Mouse (Mus musculus) fat pad, adult 2 months (tissue): ENCODE measurements around the gene Cldn13.

Source experiments
- DNase-seq: peaks from one replicate; pipeline ENCODE4 v3.0.0-alpha.2; 2011; ENCODE audit warnings: low read depth, low spot score; ENCODE audit errors: extremely low read depth

The Cldn13 gene

GRCm38 (mm10) chr5:134896965-134897364 is 18.4 kb downstream of the Cldn13 start:
- no peak for DNase-seq

- DNase-seq = no peak
These were observed 20.0 kb downstream of the Cldn13 start for GRCm38 (mm10) chr5:134895291-134895690.

- no peak for DNase-seq
These were observed 22.6 kb downstream of the Cldn13 start for GRCm38 (mm10) chr5:134892717-134893116.

GRCm38 (mm10) chr5:134891552-134891951 is 23.8 kb downstream of the Cldn13 start:
- no peak for DNase-seq

- no peak for DNase-seq
These were observed 24.7 kb downstream of the Cldn13 start for GRCm38 (mm10) chr5:134890601-134891054.

- DNase-seq = no peak
These were observed 26.8 kb downstream of the Cldn13 start for GRCm38 (mm10) chr5:134888505-134888904.

GRCm38 (mm10) chr5:134887447-134888335 is 27.6 kb downstream of the Cldn13 start:
- no peak for DNase-seq

GRCm38 (mm10) chr5:134883077-134883476 is 32.2 kb downstream of the Cldn13 start:
- DNase-seq = no peak

GRCm38 (mm10) chr5:134876801-134877200 is 38.5 kb downstream of the Cldn13 start:
- no peak for DNase-seq

- DNase-seq = no peak
These were observed 40.1 kb downstream of the Cldn13 start for GRCm38 (mm10) chr5:134875245-134875644.

GRCm38 (mm10) chr5:134873956-134874879 is 41.1 kb downstream of the Cldn13 start:
- no peak for DNase-seq

GRCm38 (mm10) chr5:134873034-134873433 is 42.3 kb downstream of the Cldn13 start:
- DNase-seq = no peak

GRCm38 (mm10) chr5:134872597-134872996 is 42.7 kb downstream of the Cldn13 start:
- DNase-seq = no peak

- DNase-seq = no peak
These were observed 46.8 kb downstream of the Cldn13 start for GRCm38 (mm10) chr5:134868506-134868905.

- DNase-seq = no peak
These were observed 47.8 kb downstream of the Cldn13 start for GRCm38 (mm10) chr5:134867320-134868144.

- DNase-seq = no peak
These were observed 50.2 kb downstream of the Cldn13 start for GRCm38 (mm10) chr5:134865158-134865557.
